Mouse (Mus musculus) gastrocnemius, adult 2 months (tissue): Measurements from ENCODE around the gene Rbm47. TPM values are rescaled to one million over a fixed set of nuclear protein-coding genes. Genes with fewer than 3 reads are reported as not detected.

ENCODE experiments used
- DNase-seq: peaks from one replicate; pipeline ENCODE4 v3.0.0; 2022
- H3K27ac ChIP-seq: fragments of 200-600 bp; 2 replicates; pipeline ENCODE4 v1.8.1; 2022; ENCODE audit warnings: mild to moderate bottlenecking
- H3K4me3 ChIP-seq: fragments of 200-600 bp; 2 replicates; pipeline ENCODE4 v1.8.1; 2022; ENCODE audit warnings: mild to moderate bottlenecking, moderate library complexity
- CTCF ChIP-seq: fragments of 200-600 bp; IDR thresholded peaks from 2 replicates; pipeline ENCODE4 v1.8.1; 2022; ENCODE audit warnings: antibody characterized with exemption, mild to moderate bottlenecking, moderate library complexity
- intact Hi-C: fragments of 180-260 bp; cut with DNase I; formaldehyde crosslinking; loops from one replicate; pipeline ENCODE4 v1.15.1; 2025
- total RNA-seq, 2 experiments: library from RNA; stranded (reverse); gene quantifications; 2 replicates each; pipeline ENCODE4 v1.2.3; 2021

Gene Rbm47
- total RNA-seq, 2 experiments from 2014 or later, result 0.64 to 0.66 TPM

- no peak for TF ChIP-seq CTCF
- no peak overlapping the region for H3K27ac ChIP-seq
- DNase-seq, result no peak
- no peak overlapping the region for H3K4me3 ChIP-seq
- intact Hi-C loops, result no loop called here
Measured at GRCm38 (mm10) chr5:66085478-66085877, 87.4 kb downstream of the Rbm47 start.

- DNase-seq, result no peak
- TF ChIP-seq CTCF, result no peak
- no peak overlapping the region for H3K4me3 ChIP-seq
- intact Hi-C loops, result no loop called here
- no peak overlapping the region for H3K27ac ChIP-seq
Measured at GRCm38 (mm10) chr5:66084541-66084940, 88.4 kb downstream of the Rbm47 start.

DNA sequence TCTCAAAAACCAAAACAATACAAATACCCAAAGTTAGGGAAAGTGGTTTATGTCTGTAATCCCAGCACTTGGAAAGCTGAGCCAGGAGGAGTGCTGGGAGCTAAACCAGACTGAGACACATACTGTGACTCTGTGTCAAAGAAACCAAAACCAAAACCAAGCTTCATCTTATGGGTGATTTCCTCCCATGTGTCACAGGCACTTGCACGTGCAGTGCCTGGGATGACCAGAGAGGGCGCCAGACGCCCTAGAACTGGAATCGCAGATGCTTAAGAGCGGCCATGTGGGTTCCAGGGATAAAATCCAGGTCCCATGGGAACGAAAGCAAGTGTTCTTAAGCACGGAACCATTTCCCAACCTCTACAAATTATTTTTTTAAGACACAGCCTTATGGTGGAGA lies 89.6 kb downstream of the Rbm47 start:
- intact Hi-C loops, result no loop called here
- Histone ChIP-seq H3K27ac (no peak overlapping the region), H3K4me3 (no peak overlapping the region)
- DNase-seq, result peak; percentile 46
- TF ChIP-seq CTCF, result peak; percentile 64

- intact Hi-C loops, result no loop called here
- H3K4me3 ChIP-seq, result no peak overlapping the region
- H3K27ac ChIP-seq, result no peak overlapping the region
- no peak for TF ChIP-seq CTCF
- DNase-seq, result no peak
Measured at GRCm38 (mm10) chr5:66082229-66082572, 90.7 kb downstream of the Rbm47 start.

DNA sequence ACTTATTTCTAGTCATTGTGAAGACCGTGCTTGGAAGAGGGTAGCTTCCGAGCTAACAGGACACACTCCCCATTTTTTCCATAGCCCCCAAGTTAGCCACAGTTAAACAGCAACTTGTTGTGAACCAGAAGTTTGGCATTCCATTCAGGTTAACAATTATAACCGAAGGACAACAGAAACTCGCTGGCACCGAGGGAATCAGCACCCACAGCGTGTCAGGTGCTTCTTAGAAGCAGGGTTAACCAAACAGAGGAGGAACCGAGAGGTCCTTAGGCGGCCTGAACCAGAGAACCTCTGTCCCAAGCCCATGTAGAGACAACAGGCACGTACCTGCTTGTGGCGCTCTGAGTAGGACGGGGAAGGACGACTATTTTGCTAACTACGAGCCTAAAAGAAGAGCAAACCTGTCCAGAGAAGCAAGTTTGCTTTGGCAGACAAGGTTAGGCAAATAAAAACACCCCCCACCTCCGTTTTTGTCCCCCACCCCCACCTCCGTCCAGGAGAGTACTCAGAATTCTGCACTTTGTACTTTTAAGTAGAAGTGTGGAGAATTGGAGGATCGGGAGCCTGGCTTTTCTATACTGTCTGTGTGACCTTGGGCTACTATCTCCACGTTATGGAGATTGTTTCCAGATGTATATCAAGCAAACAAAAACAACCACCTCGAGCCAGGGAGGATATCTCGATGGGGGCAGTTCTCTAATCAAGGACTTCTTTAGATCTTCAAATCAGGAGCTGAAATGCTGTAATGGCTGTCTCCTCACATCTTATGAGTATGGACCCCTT lies 91.3 kb downstream of the Rbm47 start:
- H3K27ac ChIP-seq, result no peak overlapping the region
- TF ChIP-seq CTCF, result no peak
- H3K4me3 ChIP-seq, result no peak overlapping the region
- intact Hi-C loops, result no loop called here
- DNase-seq, result no peak

GRCm38 (mm10) chr5:66080529-66081220 lies 92.2 kb downstream of the Rbm47 start:
- TF ChIP-seq CTCF, result no peak
- intact Hi-C loops, result no loop called here
- no peak for DNase-seq
- no peak overlapping the region for H3K4me3 ChIP-seq
- H3K27ac ChIP-seq, result no peak overlapping the region

DNA sequence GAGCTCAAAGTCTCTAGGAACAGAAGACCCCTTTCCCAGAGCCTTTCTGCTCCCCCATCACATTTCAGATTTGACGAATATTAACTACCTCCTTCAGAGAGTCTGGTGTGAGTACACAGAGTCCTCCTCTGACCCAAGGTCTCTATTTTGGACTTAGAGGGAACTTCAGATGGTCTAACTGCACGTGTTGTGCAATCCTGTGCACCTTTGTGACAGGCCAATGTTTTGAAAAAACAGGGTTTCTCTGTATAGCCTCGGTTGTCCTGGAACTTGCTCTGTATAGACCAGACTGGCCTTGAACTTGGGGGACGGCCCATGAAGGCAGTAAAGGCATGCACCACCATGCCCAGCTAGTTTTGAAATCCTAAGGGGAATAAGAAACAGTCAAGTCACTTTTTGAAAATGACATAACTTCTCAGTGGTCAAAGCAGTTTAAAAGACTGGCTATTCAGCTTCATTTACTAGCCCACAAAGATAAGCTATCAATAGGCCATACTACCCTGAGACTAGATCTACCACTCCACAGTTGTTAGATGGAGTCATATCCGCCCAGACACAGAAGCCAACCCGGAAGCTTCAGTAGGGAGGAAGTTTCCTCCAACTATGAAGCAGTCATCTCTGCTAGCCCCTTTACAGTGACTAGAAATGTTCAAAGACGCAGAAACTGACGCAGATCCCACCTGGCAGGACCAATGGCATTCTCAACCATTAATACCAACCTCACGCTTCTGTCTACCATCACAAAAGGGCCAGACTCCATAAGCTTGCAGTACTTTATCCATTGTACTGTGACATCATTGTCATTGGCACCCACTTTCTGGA lies 93.3 kb downstream of the Rbm47 start:
- intact Hi-C loops, result loop anchor here (10.0 kb wide), 1 partner anchor 115 kb away; no protein-coding TSS in a partner anchor
- Histone ChIP-seq H3K4me3 (no peak overlapping the region), H3K27ac (no peak overlapping the region)
- TF ChIP-seq CTCF, result no peak
- DNase-seq, result no peak

- no peak overlapping the region for H3K4me3 ChIP-seq
- DNase-seq, result no peak
- no peak for TF ChIP-seq CTCF
- H3K27ac ChIP-seq, result no peak overlapping the region
- intact Hi-C loops, result loop anchor here (10.0 kb wide), 1 partner anchor 114 kb away; no protein-coding TSS in a partner anchor
Measured at GRCm38 (mm10) chr5:66078491-66079012, 94.4 kb downstream of the Rbm47 start.

DNA sequence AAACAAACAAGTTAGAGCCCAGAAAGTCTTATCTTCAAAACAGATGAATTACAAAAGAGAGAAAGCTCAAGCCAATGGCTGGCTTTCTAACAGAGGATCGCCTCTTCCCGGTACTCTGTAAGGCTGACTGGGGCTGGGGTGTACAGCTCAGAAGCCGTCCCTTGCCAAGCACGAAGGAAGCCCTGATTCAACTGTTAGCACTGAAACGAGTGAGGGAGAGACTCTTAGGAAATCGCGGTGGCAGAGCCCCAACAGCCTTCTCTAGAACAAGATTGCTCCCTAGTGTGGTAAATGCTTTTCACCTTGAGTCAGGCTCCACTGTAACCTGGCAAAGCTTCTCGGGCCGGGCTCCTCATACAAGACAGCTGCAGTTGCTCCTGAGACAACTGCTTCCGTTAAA lies 95.5 kb downstream of the Rbm47 start:
- peak overlapping the region; percentile 63 for H3K27ac ChIP-seq
- 0 out of 2 replicates have a peak, but pooled peaks have one; percentile 14 for TF ChIP-seq CTCF
- intact Hi-C loops, result loop anchor here (10.0 kb wide), 1 partner anchor 113 kb away; no protein-coding TSS in a partner anchor
- peak; percentile 87 for DNase-seq
- H3K4me3 ChIP-seq, result peak overlapping the region; percentile 29; the same call in 1 of the 2 replicates

DNA sequence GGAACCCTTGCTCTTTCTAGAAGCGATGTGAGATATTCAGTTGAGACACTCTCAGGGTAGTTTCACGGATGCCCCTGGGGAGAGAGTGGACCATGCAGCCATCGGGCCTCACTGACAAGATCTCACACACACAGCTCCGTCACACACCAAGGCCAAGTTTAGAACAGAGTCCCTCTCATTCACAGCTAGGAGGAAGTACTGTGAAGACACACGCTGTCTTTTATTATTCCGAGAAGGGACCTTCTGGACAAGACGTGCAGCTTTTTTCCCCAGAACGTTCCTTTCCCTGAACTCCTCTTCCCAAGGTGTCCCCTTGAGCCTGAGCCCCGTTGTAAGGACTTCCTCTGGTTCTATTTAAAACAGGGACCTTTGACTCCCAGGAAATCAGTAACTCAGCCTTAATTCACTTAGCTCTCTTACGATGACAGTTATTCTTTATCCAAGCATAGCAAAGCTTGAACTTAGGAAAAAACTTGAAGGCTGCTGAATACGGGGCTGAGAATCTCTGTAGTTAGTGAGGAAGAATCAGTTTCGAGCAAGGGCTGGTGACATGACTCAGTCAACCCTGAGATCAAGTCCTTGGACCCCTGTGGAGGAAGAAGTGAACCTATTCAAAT lies 96.1 kb downstream of the Rbm47 start:
- Histone ChIP-seq H3K27ac (no peak overlapping the region), H3K4me3 (no peak overlapping the region)
- no peak for TF ChIP-seq CTCF
- no peak for DNase-seq
- intact Hi-C loops, result loop anchor here (10.0 kb wide), 1 partner anchor 112 kb away; no protein-coding TSS in a partner anchor

- intact Hi-C loops, result loop anchor here (10.0 kb wide), 1 partner anchor 111 kb away; no protein-coding TSS in a partner anchor
- no peak for DNase-seq
- Histone ChIP-seq H3K27ac (peak overlapping the region; percentile 35; the same call in 1 of the 2 replicates), H3K4me3 (no peak overlapping the region)
- TF ChIP-seq CTCF, result no peak
Measured at GRCm38 (mm10) chr5:66075906-66076305, 97.0 kb downstream of the Rbm47 start.

DNA sequence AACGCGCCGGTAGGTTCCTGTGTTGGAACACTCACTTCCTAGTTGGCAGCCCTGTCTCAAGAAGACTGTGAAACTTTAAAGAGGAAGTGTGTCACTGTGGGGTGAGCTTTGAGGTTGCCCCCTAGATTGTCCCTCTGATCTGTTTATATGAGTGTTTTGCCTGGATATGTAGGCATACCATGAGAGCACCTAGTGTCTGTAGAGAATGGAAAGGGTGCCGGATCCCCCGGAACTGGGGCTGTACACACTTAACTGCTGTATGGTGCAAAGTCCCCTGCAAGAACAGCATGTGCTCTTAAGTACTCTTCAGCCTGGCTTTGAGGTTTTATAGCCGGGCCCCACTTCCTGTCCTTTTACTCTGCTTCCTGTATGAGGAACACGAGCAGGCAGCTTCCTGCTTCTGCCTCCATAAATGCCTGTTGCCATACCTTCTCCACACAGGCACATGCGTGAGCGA lies 97.9 kb downstream of the Rbm47 start:
- intact Hi-C loops, result loop anchor here (10.0 kb wide), 1 partner anchor 110 kb away; no protein-coding TSS in a partner anchor
- Histone ChIP-seq H3K4me3 (no peak overlapping the region), H3K27ac (peak overlapping the region; percentile 20; the same call in 1 of the 2 replicates)
- TF ChIP-seq CTCF, result no peak
- DNase-seq, result no peak
